Mouse (Mus musculus): ENCODE measurements around the gene Edf1.

GRCm38 (mm10) chr2:25566558-25566957 lies 8.9 kb downstream of the Edf1 start:
- TF ChIP-seq CEBPB (IDR thresholded peaks at IDR 0.05; ENCODE audit: insufficient read depth, poor library complexity, severe bottlenecking) (no peak), POLR2A (IDR thresholded peaks at IDR 0.05; ENCODE audit: insufficient read length, low read depth) (no peak), USF1 (IDR thresholded peaks at IDR 0.05; ENCODE audit: low read depth) (no peak), E2F4 (IDR thresholded peaks at IDR 0.05; ENCODE audit: insufficient read depth) (no peak), POLR2AphosphoS2 (IDR thresholded peaks at IDR 0.05; ENCODE audit: insufficient read length, low read depth) (peak; percentile 65), MYOG (IDR thresholded peaks at IDR 0.05; ENCODE audit: control insufficient read depth in 1 of 3, insufficient read depth in 1 of 3, insufficient read length in 2 of 3, low read depth in 2 of 3) (no peak), MAX (IDR thresholded peaks at IDR 0.05; ENCODE audit: low read depth) (no peak), MYOD1 (IDR thresholded peaks at IDR 0.05; ENCODE audit: control insufficient read depth in 1 of 3, insufficient read length in 2 of 3, low read depth in 2 of 3) (no peak), SRF (IDR thresholded peaks at IDR 0.05; ENCODE audit: control insufficient read depth, insufficient read length, low read depth) (no peak), TCF12 (IDR thresholded peaks at IDR 0.05; ENCODE audit: insufficient read depth, poor library complexity, severe bottlenecking) (no peak)

Measured in myocyte (in vitro differentiated cells).